Mouse (Mus musculus) activated CD4-positive, CD25-positive, alpha-beta regulatory T cell, adult 4 months (primary cell): ENCODE data around the gene Cfap97. TPM values are rescaled to one million over a fixed set of nuclear protein-coding genes. Genes with fewer than 3 reads are reported as not detected.
"Not testable (repeated sequence)": the region's sequence is repeated elsewhere in the genome, so short reads cannot be mapped to it uniquely, and the experiment has no call there.

ENCODE experiments used
- ATAC-seq: one replicate; pipeline ENCODE4 v1.8.0; 2017
- polyA plus RNA-seq, 2 experiments: library from polyadenylated mRNA; unstranded; fragments of 100-300 nt; shearing (Covaris generic); gene quantifications; one replicate each; pipeline ENCODE4 v1.2.1; 2017

Gene Cfap97
- polyA plus RNA-seq, 2 experiments from 2014 or later, result 31.5 to 38.2 TPM

DNA sequence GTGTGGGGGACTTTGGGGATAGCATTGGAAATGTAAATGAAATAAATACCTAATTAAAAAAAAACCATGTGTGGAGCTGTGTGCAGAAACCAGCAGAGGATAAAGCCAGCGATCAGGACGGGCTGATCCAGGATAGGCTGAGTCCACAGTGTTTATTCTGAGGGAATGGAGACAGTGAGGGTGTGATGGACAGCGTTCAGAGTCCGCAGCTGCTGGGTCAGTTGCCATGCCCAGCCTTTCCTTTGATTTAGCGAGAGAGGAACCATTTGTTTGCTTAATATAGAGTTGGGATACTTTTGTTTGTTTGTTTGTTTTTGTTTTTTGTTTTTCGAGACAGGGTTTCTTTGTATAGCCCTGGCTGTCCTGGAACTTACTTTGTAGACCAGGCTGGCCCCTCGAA lies 80.4 kb downstream of the Cfap97 start:
- ATAC-seq, result not testable (repeated sequence)

DNA sequence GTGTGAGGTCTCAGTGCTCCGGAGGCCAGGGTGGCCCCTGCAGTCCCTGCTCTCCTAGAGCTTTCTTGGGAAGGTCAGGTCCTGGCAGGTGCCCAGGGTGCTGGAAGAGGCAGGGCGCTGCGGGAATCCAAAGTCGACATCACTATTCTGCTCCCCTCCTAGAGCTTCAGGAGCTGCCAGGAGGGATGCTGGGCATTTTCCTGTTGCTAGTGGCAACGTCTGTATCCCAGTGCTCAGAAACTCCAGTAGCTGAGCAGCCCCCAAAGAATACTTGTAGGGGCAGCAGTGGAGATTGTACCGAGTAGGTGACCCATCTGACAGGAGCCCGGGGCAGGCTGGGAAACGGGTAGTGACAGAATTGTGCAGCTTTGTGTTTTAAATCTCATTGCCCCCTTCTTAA lies 81.2 kb downstream of the Cfap97 start:
- no peak for ATAC-seq

DNA sequence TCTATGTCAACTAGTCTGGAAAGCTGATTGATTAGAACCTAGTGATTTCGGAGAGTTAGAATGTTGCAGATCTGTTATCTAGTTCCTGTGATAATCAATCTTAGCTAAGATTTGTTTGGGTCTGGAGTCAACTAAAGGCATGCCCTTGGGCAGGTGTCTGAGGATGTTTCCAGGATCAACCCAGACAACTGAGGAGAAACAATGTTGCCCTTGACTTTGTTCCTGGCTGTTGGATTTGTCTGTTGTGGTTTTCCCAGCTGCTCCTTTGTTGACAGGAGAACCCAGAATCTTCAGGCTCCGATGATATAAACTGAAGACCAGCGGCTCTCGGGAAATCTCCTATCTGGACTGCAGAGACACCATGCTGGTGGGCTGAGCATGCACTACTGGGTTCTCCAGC lies 83.2 kb downstream of the Cfap97 start:
- no peak for ATAC-seq

DNA sequence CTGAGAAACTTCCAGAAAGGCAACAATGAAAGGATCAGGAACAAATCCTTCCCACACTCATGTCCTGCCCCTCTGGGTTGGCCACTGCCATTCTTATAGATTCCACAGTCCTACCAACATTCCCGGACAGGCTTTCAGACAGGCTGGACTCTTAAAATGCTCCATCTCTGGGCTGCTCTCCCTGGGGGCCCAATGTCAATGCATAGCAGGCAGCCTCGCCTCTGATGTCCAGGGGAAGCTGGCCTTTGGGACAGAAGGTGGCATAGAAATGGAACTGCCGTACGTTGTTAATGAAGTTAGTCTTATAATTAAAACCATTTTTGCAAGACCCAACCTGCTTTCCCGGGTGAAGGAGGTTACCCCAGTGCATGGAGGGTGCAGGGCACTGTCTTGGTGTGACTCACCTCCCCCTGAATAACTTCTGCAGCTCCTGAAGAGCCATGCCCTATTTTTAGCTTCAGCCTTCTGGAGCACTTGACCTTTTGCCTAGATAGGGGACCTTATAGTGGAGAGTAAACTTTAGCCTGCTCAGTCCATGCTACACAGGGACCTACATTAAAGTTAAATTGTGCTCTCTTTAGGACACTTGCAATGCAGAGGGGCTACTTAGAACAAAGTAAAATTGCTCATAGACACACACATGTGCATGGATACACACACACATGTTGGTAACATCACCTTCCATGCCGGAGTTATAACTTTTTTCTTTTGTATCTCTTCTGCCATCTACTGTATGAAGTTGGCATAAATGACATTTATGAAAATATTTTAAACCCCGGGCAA lies 85.1 kb downstream of the Cfap97 start:
- ATAC-seq, result peak; percentile 36

DNA sequence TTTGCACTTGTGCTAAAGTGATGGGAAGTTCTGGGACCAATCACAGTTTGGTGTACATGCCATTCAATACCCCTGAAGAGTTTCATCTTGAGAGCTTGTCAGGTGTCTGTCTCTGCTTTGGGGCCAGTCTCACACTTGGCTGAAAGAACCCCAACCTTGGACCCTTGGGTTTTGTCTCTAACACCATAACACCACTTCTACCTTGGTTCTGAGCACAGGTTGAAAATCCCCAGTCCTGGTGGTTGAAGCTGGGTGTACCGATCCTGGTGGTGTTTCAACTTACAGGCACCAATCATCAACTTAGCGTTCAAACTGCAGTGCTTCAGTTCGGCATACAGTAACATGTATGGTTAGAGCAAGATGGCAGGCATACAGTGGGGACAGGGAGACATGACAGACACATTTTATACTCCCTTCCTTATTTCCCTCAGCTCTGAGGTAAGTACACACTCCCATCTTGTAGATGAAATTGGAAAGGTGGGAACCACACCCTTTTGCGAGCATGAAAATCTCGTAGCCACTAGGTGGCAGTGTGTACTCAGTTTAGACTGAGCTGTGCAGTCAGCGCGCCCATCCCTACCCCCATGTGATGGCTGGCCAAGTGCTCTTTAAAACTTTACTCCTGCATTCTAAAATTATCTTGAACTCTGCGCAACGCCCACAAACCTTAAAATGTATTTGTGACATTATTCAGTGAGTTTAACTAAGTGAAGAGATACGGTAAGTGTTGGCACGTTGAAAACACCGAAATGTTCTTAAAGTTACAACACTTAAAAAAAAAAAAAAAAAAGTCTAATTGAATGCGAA lies 90.2 kb downstream of the Cfap97 start:
- ATAC-seq, result peak; percentile 77

DNA sequence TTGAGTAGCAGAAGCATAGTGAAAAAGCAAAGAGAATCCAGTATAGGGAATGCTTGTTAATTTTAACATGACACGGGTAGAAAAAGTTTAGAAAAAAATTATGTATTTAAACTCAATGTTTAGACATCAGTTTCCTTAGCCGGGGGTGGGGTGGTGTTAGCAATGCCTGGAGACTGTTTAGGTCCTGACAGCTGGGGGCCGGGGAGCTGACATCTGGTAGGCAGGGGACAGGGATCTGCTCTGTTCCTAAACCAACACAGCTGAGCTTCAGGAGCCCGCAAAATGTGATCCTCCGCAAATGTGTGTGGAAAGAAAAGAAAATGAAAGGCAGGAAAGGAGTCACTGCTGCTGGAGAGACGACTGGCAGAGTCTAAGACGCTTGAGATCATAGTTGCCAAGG lies 91.4 kb downstream of the Cfap97 start:
- no peak for ATAC-seq

Other genes starting within 250 kb of the Cfap97 start
- gene Ccdc110, start 217.2 kb upstream of the Cfap97 start, polyA plus RNA-seq, result not detected
- gene 1700029J07Rik, start 176.5 kb upstream of the Cfap97 start, polyA plus RNA-seq, result 1 to 10 TPM; 1.0 to 1.2 TPM
- gene Ufsp2, start 176.2 kb upstream of the Cfap97 start, polyA plus RNA-seq, result 10 to 100 TPM; 61.5 to 66.8 TPM
- gene Lrp2bp, start 152.5 kb upstream of the Cfap97 start, polyA plus RNA-seq, result under 1 TPM in 1 of 2 experiments, not detected in 1; 0.62 TPM
- 10 to 100 TPM; 11.8 to 13.0 TPM for gene Ankrd37, start 146.1 kb upstream of the Cfap97 start, polyA plus RNA-seq
- 1 to 10 TPM; 7.9 to 8.4 TPM for gene Snx25, start 388 bp downstream of the Cfap97 start, polyA plus RNA-seq
- 100 to 1,000 TPM; 197 to 224 TPM for gene Slc25a4, start 59.5 kb downstream of the Cfap97 start, polyA plus RNA-seq
- not detected for gene Helt, start 142.9 kb downstream of the Cfap97 start, polyA plus RNA-seq